9 mouse cellular contexts compared by ENCODE assay signal in the genomic region with DNA sequence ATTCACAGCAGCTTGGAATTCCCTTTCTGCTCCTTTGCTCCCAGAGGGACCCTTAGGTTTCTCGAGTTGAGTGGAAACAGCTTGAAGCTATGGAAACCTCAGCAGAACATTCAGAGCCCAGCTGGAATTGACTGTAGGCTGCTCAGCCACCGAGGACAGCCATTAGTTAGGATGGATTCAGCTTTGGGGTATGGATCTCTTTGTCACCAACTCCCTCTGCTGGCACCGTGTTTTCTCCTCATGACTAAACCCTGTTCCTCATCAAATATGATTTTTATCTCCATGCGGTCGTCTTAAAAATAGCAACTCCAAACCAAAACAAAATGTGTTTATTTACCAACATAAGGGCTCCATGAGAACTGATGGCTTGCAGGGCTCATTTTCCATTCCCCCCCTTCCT.
DNase-seq lines count a peak whose midpoint lies in the region.
"Had no signal": no experiment of that assay in that cellular context is flagged by ENCODE, and none has a peak within 500 bp of the region (broad histone marks: within the 10 kb centered on the region; RNA-seq: fewer than 3 reads in every experiment).

No protein-coding gene starts in this region.

- 80% methylated on average over 5 of the region's 5 CpGs for WGBS in forebrain, embryonic 10.5 days

- peak; percentile 21 to 31 for DNase-seq in heart, adult 18-20 months
- DNase-seq in heart, adult 8-10 months (ENCODE audit: low spot score): no peak
- DNase-seq in adrenal gland, postnatal 25 days: peak; percentile 34
- peak; percentile 21 to 82 for DNase-seq in layer of hippocampus, adult 18-20 months (ENCODE audit: low spot score in 2 of 2)
- DNase-seq in lung, postnatal 25 days (ENCODE audit: low spot score): peak; percentile 52
- no peak for DNase-seq in cerebellum, postnatal 36 days
- DNase-seq in liver: no peak
- no peak for DNase-seq in forebrain, embryonic 10.5 days (ENCODE audit: extremely low spot score, low spot score)

- H3K4me1 ChIP-seq in forebrain, embryonic 10.5 days: no peaks in the 10 kb centered on the region
- H3K4me1 ChIP-seq: liver, embryonic 15.5 days had no signal

- no peak overlapping the region for H3K4me3 ChIP-seq in forebrain, embryonic 10.5 days
- H3K4me3 ChIP-seq: liver, embryonic 15.5 days had no signal

- H3K27ac ChIP-seq in forebrain, embryonic 10.5 days: no peak overlapping the region
- H3K27ac ChIP-seq: liver, embryonic 15.5 days had no signal

- H3K36me3 ChIP-seq in forebrain, embryonic 10.5 days (replicated peaks): no peaks in the 10 kb centered on the region
- H3K36me3 ChIP-seq: liver, embryonic 15.5 days had no signal

- H3K27me3 ChIP-seq in forebrain, embryonic 10.5 days (ENCODE audit: poor library complexity, severe bottlenecking): no peaks in the 10 kb centered on the region
- H3K27me3 ChIP-seq: liver, embryonic 15.5 days had no signal

- no peaks in the 10 kb centered on the region for H3K9me3 ChIP-seq in forebrain, embryonic 10.5 days
- H3K9me3 ChIP-seq: liver, embryonic 15.5 days had no signal

Comparison
In these comparisons a context has a peak if more than half of its experiments do, and no peak if none do; other contexts are left out.
1. DNase-seq: peak in heart, adult 18-20 months (2 of 2), adrenal gland, postnatal 25 days (single experiment), layer of hippocampus, adult 18-20 months (2 of 2) and lung, postnatal 25 days (single experiment); none in heart, adult 8-10 months (single experiment), cerebellum, postnatal 36 days (0 of 2), liver (single experiment) and forebrain, embryonic 10.5 days (single experiment).